Mouse (Mus musculus) thymus, adult 2 months (tissue): ENCODE measurements around the gene Carmil1.

Source experiments
- CTCF ChIP-seq: fragments of 200-500 bp; IDR thresholded peaks from 2 replicates; pipeline ENCODE4 v1.5.1; 2012; ENCODE audit warnings: mild to moderate bottlenecking, control low read depth, low read length, moderate library complexity, borderline replicate concordance; ENCODE audit not compliant: control insufficient read depth, poor library complexity, insufficient read depth; ENCODE audit errors: extremely low read depth
- POLR2A ChIP-seq: fragments of 200-500 bp; IDR thresholded peaks from 2 replicates; pipeline ENCODE4 v1.6.1; 2012; ENCODE audit warnings: mild to moderate bottlenecking, low read length, control low read depth, moderate library complexity; ENCODE audit not compliant: control insufficient read depth, poor library complexity, insufficient read depth; ENCODE audit errors: extremely low read depth

DNA sequence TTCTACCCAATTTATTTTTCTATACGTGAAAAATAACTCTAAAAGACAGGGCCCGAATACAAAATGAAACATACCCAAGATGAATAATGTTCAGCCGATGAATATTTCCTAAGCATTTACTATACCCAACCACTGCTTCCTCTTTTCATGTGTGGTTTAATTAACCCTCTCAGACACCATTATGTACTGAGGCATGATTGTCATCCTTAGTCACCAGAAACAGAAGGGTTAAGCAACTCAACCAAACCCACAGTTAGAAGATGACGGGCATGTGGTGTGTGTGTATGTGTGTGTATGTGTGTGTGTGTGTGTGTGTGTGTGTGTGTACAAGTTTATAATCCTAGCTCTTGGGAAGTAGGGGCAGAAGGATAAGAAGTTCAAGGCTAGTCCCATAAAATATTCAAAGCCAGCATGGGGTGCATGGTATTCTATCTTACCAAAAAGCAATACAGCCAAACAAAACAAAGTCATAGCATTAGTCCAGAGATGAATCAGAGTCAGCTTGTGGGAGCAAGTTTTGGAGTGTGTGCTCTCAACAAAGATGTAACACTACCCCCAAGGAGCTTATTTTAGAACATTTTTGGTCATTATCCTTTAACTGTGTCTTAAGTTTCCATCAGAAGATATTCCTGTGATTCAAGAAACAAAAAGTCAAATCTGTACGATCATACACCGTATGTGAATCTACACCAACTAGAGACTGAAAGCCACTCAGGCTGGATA lies 185.6 kb downstream of the Carmil1 start:
- TF ChIP-seq CTCF (no peak), POLR2A (no peak)
